11 mouse cellular contexts compared by ENCODE assay signal in genomic region chr14:55477829-55478228, GRCm38 (mm10). TPM values are rescaled to one million over a fixed set of nuclear protein-coding genes. Genes with fewer than 3 reads are reported as not detected.
A peak's percentile ranks its signal among the peaks of the same experiment; 100 is the strongest.
DNase-seq lines count a peak whose midpoint lies in the region; ATAC-seq and TF ChIP-seq lines count a peak whose summit lies in the region.
"Had no signal": no experiment of that assay in that cellular context is flagged by ENCODE, and none has a peak within 500 bp of the region (broad histone marks: within the 10 kb centered on the region; RNA-seq: fewer than 3 reads in every experiment).

No protein-coding gene starts in this region.

- intact Hi-C loops in gastrocnemius, adult 2 months (cut with DNase I): no loop called here

- no peak for TF ChIP-seq CTCF in gastrocnemius, adult 2 months (IDR thresholded peaks at IDR 0.05)
- no peak for TF ChIP-seq CTCF in lung, embryonic 14.5 days (IDR thresholded peaks at IDR 0.05; ENCODE audit: low read depth)

- no peaks in the 10 kb centered on the region for H3K9me3 ChIP-seq in lung, embryonic 14.5 days (ENCODE audit: low read depth, low read length)
- no peaks in the 10 kb centered on the region for H3K9me3 ChIP-seq in intestine, embryonic 15.5 days

- H3K36me3 ChIP-seq in lung, embryonic 14.5 days (ENCODE audit: insufficient read depth): peaks cover 8% of the 10 kb centered on the region
- H3K36me3 ChIP-seq in intestine, embryonic 15.5 days: no peaks in the 10 kb centered on the region

- peak overlapping the region; percentile 68 for H3K4me2 ChIP-seq in lung, embryonic 14.5 days
- H3K4me2 ChIP-seq in intestine, embryonic 15.5 days (replicated peaks): peak overlapping the region; percentile 70

- 73% methylated on average over 5 of the region's 5 CpGs for WGBS in lung, embryonic 14.5 days
- 81% methylated on average over 5 of the region's 5 CpGs for WGBS in intestine, embryonic 15.5 days

- H3K4me3 ChIP-seq in gastrocnemius, adult 2 months: no peak overlapping the region
- H3K4me3 ChIP-seq in lung, embryonic 14.5 days (ENCODE audit: low read depth, low read length): peak overlapping the region; percentile 64; the same call in 1 of the 2 replicates
- no peak overlapping the region for H3K4me3 ChIP-seq in intestine, embryonic 15.5 days (replicated peaks)

- no peaks in the 10 kb centered on the region for H3K27me3 ChIP-seq in lung, embryonic 14.5 days (ENCODE audit: insufficient read depth, low read length)
- H3K27me3 ChIP-seq in intestine, embryonic 15.5 days (replicated peaks): no peaks in the 10 kb centered on the region

- no peak overlapping the region for H3K9ac ChIP-seq in lung, embryonic 14.5 days
- no peak overlapping the region for H3K9ac ChIP-seq in intestine, embryonic 15.5 days

- ATAC-seq in lung, embryonic 14.5 days (ENCODE audit: insufficient read depth): no peak
- no peak for ATAC-seq in intestine, embryonic 15.5 days
- ATAC-seq in megakaryocyte-erythroid progenitor cell, adult 5-6 weeks (replicated peaks; ENCODE audit: low FRiP score, low TSS enrichment, poor library complexity, severe bottlenecking): peak; percentile 52

- H3K4me1 ChIP-seq in lung, embryonic 14.5 days (ENCODE audit: insufficient read depth): peaks cover 6% of the 10 kb centered on the region; the same call in 1 of the 2 replicates
- H3K4me1 ChIP-seq in intestine, embryonic 15.5 days (replicated peaks): peaks cover 8% of the 10 kb centered on the region

- H3K27ac ChIP-seq in gastrocnemius, adult 2 months: peak overlapping the region; percentile 93; the same call in 1 of the 2 replicates
- no peak overlapping the region for H3K27ac ChIP-seq in lung, embryonic 14.5 days (ENCODE audit: low read depth)
- no peak overlapping the region for H3K27ac ChIP-seq in intestine, embryonic 15.5 days
- H3K27ac ChIP-seq: hindbrain, embryonic 14.5 days had no signal

- no peak for DNase-seq in gastrocnemius, adult 2 months
- no peak for DNase-seq in gastrocnemius, adult 18-20 months (ENCODE audit: low spot score)
- DNase-seq in lung, embryonic 14.5 days: no peak
- DNase-seq in lung, postnatal 25 days (ENCODE audit: low spot score): no peak
- no peak for DNase-seq in layer of hippocampus, postnatal 14 days (ENCODE audit: low spot score in 2 of 2)
- DNase-seq in urinary bladder, postnatal 10 days (ENCODE audit: low spot score): no peak

RNA-seq across cellular contexts. Expression of gene Dhrs4, which starts 0.7 kb away (rescaled TPM):
- total RNA-seq in gastrocnemius, adult 2 months (2021): 10 to 100 TPM; 28.4 to 68.7 TPM
- 10 to 100 TPM; 37.1 to 46.0 TPM for total RNA-seq in gastrocnemius, adult 18-20 months (2021)
- polyA plus RNA-seq in lung, embryonic 14.5 days (2014; fragmentation: Nextera tagmentation; extraction: Ambion mirVana): 66.6 and 68.6 TPM in 2 replicates
- 137 and 139 TPM in 2 replicates for polyA plus RNA-seq in intestine, embryonic 15.5 days (2015; fragmentation: Nextera tagmentation; extraction: Ambion mirVana)
- total RNA-seq in megakaryocyte-erythroid progenitor cell, adult 5-6 weeks (2014; fragmentation: Nextera tagmentation): 103 and 133 TPM in 2 replicates
- total RNA-seq in megakaryocyte-erythroid progenitor cell, adult 5-6 weeks (2017): 128 and 189 TPM in 2 replicates
- 10 to 100 TPM; 17.0 to 21.9 TPM for total RNA-seq in layer of hippocampus, postnatal 14 days (2021)

RNA-seq across cellular contexts. Expression of gene Carmil3, which starts 12.6 kb away (rescaled TPM):
- under 1 TPM; 0.43 to 0.95 TPM for total RNA-seq in gastrocnemius, adult 2 months (2021)
- under 1 TPM; 0.26 to 0.41 TPM for total RNA-seq in gastrocnemius, adult 18-20 months (2021)
- 2.8 and 3.1 TPM in 2 replicates for polyA plus RNA-seq in lung, embryonic 14.5 days (2014; fragmentation: Nextera tagmentation; extraction: Ambion mirVana)
- 2.2 and 2.4 TPM in 2 replicates for polyA plus RNA-seq in intestine, embryonic 15.5 days (2015; fragmentation: Nextera tagmentation; extraction: Ambion mirVana)
- 0.77 and 1.3 TPM in 2 replicates for total RNA-seq in megakaryocyte-erythroid progenitor cell, adult 5-6 weeks (2014; fragmentation: Nextera tagmentation)
- total RNA-seq in megakaryocyte-erythroid progenitor cell, adult 5-6 weeks (2017): 0.42 and 0.70 TPM in 2 replicates
- total RNA-seq in layer of hippocampus, postnatal 14 days (2021): 10 to 100 TPM; 68.3 to 97.6 TPM

RNA-seq across cellular contexts. Expression of gene Cpne6, which starts 32.4 kb away (rescaled TPM):
- total RNA-seq in gastrocnemius, adult 2 months (2021): not detected
- total RNA-seq in gastrocnemius, adult 18-20 months (2021): not detected
- 0.15 and 0.25 TPM in 2 replicates for polyA plus RNA-seq in lung, embryonic 14.5 days (2014; fragmentation: Nextera tagmentation; extraction: Ambion mirVana)
- polyA plus RNA-seq in intestine, embryonic 15.5 days (2015; fragmentation: Nextera tagmentation; extraction: Ambion mirVana): 0.25 and 0.40 TPM in 2 replicates
- total RNA-seq in megakaryocyte-erythroid progenitor cell, adult 5-6 weeks (2014; fragmentation: Nextera tagmentation): not detected in 2 replicates
- not detected in 2 replicates for total RNA-seq in megakaryocyte-erythroid progenitor cell, adult 5-6 weeks (2017)
- total RNA-seq in layer of hippocampus, postnatal 14 days (2021): 100 to 1,000 TPM; 544 to 545 TPM
- total RNA-seq: liver, adult 2 months had no signal
- polyA plus RNA-seq: C2C12; liver, adult 2 months had no signal

RNA-seq across cellular contexts. Expression of gene Nrl, which starts 47.0 kb away (rescaled TPM):
- total RNA-seq in gastrocnemius, adult 2 months (2021): not detected
- total RNA-seq in gastrocnemius, adult 18-20 months (2021): not detected
- polyA plus RNA-seq in lung, embryonic 14.5 days (2014; fragmentation: Nextera tagmentation; extraction: Ambion mirVana): not detected in 2 replicates
- polyA plus RNA-seq in intestine, embryonic 15.5 days (2015; fragmentation: Nextera tagmentation; extraction: Ambion mirVana): not detected in 2 replicates
- total RNA-seq in megakaryocyte-erythroid progenitor cell, adult 5-6 weeks (2014; fragmentation: Nextera tagmentation): not detected in 2 replicates
- total RNA-seq in megakaryocyte-erythroid progenitor cell, adult 5-6 weeks (2017): not detected in 2 replicates
- total RNA-seq in layer of hippocampus, postnatal 14 days (2021): 1 to 10 TPM; 1.5 to 2.2 TPM
- total RNA-seq: liver, adult 2 months had no signal
- polyA plus RNA-seq: C2C12; liver, adult 2 months had no signal

Comparison
In these comparisons a context has a peak if more than half of its experiments do, and no peak if none do; other contexts are left out.
1. RNA of gene Carmil3, which starts 12.6 kb away (total RNA-seq): 68.3 to 97.6 TPM in layer of hippocampus, postnatal 14 days; 0.42 to 1.3 TPM in megakaryocyte-erythroid progenitor cell, adult 5-6 weeks, 0.43 to 0.95 TPM in gastrocnemius, adult 2 months and 0.26 to 0.41 TPM in gastrocnemius, adult 18-20 months; every median in the first group is over 10 times any median in the second.
2. RNA of gene Cpne6, which starts 32.4 kb away (total RNA-seq): 544 to 545 TPM in layer of hippocampus, postnatal 14 days; not detected in gastrocnemius, adult 18-20 months, not detected in gastrocnemius, adult 2 months and not detected in megakaryocyte-erythroid progenitor cell, adult 5-6 weeks; every median in the first group is over 100 times any median in the second.